Mouse (Mus musculus) liver, postnatal 0 days (tissue): ENCODE data around the gene Gm9821. TPM values are rescaled to one million over a fixed set of nuclear protein-coding genes. Genes with fewer than 3 reads are reported as not detected.

Experiments used
- ATAC-seq: fragments of 200-750 bp; cut with Nextera tagmentation; 2 replicates; pipeline ENCODE4 v1.8.0; 2017; ENCODE audit warnings: mild to moderate bottlenecking, moderate library complexity
- DNase-seq: peaks from one replicate; pipeline ENCODE4 v3.0.0-alpha.2; 2016
- H3K27ac ChIP-seq: fragments of 300-500 bp; sonication (generic); 2 replicates; pipeline ENCODE4 v1.5.1; 2014; ENCODE audit warnings: antibody characterized with exemption, moderate library complexity, mild to moderate bottlenecking, low read depth
- H3K27me3 ChIP-seq: fragments of 300-500 bp; sonication (generic); 2 replicates; pipeline ENCODE4 v1.6.1; 2014; ENCODE audit warnings: low read length, control low read depth, mixed read lengths; ENCODE audit not compliant: insufficient read depth
- H3K36me3 ChIP-seq: fragments of 300-500 bp; sonication (generic); replicated peaks from 2 replicates; pipeline ENCODE4 v1.6.1; 2014; ENCODE audit warnings: mild to moderate bottlenecking, control low read depth, low read length, moderate library complexity, mixed read lengths; ENCODE audit not compliant: insufficient read depth
- H3K4me1 ChIP-seq: fragments of 300-500 bp; sonication (generic); 2 replicates; pipeline ENCODE4 v1.6.1; 2014; ENCODE audit warnings: antibody characterized with exemption, mild to moderate bottlenecking, control low read depth; ENCODE audit not compliant: insufficient read depth
- H3K4me2 ChIP-seq: fragments of 300-500 bp; sonication (generic); 2 replicates; pipeline ENCODE4 v1.6.1; 2014; ENCODE audit warnings: low read depth, mild to moderate bottlenecking, low read length, moderate library complexity, mixed read lengths
- H3K4me3 ChIP-seq: fragments of 300-500 bp; sonication (generic); 2 replicates; pipeline ENCODE4 v1.5.1; 2014; ENCODE audit warnings: low read depth, low read length
- H3K9ac ChIP-seq: fragments of 300-500 bp; sonication (generic); replicated peaks from 2 replicates; pipeline ENCODE4 v1.6.1; 2014; ENCODE audit warnings: mild to moderate bottlenecking, moderate library complexity
- H3K9me3 ChIP-seq: fragments of 300-500 bp; sonication (generic); 2 replicates; pipeline ENCODE4 v1.6.1; 2016; ENCODE audit warnings: mild to moderate bottlenecking, control low read depth, low read length, mixed read lengths
- CTCF ChIP-seq: sonication (generic); IDR thresholded peaks from 2 replicates; pipeline ENCODE4 v1.5.1; 2016; ENCODE audit warnings: antibody characterized with exemption, low read depth
- EP300 ChIP-seq: IDR thresholded peaks from 2 replicates; pipeline ENCODE4 v1.6.1; 2016; ENCODE audit warnings: antibody characterized with exemption, low read depth, mild to moderate bottlenecking
- WGBS: fragments of 180-500 bp; shearing (Covaris S2); extraction: QIAGEN DNeasy Blood & Tissue Kit; methylation state at CpG from one replicate; pipeline ENCODE4 v1.1.7; 2014; ENCODE audit not compliant: insufficient replicate concordance; 5-methylcytosine and 5-hydroxymethylcytosine counted together
- polyA plus RNA-seq: library from polyadenylated mRNA; unstranded; fragments of >200 nt; fragmentation: Nextera tagmentation; extraction: Ambion mirVana; gene quantifications from 2 replicates; pipeline ENCODE4 v1.2.1, GENCODE M21; 2015

Gene Gm9821
- polyA plus RNA-seq, 1 experiment from 2014 or later = 0.20 TPM

DNA sequence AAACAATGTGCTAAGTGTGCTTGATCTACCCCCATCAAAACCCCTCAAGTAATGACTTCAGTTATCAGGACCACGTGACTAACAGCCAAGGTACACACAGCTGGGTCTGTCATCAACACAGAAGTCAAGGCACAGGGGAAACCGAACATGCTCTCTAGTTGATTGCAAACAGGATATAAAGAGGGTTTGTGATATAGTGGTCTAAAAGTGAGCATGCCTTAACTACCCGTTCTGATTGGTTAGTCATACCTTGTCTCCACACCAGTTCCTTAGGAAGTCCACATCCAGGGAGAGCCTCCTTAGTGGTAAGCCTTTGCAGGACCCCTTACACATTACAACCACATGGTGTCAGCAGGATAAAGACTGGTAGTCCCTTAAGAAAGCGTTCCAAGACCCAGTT lies 25.4 kb upstream of the Gm9821 start:
- Histone ChIP-seq H3K4me1 (peaks cover 33% of the 10 kb centered on the region), H3K27me3 (peaks cover 48% of the 10 kb centered on the region)
- no peak for ATAC-seq

DNA sequence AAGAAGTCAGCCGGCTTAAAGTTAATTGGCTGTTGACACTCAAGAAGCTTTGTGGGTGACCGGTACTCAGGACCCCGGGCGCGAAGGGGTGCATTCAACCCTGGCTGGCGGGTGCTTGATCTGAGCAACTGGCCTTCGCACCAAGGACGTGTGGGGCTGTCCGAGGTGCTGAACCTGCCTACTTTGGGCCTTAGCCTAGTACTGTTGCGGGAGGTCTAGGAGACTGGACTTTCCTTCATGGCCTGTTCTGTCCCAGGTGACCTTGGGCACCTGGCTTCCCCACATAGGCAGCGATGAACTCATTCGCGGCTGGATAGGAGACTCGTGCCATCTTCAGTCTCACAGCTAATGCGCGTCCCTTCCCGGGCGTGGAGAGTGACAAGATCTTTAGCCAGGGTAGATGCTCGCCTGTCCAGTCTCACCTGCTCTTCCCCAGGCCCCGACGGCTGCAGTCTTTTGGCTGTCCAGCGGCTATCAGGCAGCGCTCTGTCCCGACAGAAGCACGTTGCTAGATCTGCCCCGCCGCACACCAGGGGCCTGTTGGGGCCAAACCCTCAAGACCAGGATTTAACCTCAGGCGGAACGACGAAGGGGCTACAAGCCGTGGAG lies 24.2 kb upstream of the Gm9821 start:
- Histone ChIP-seq H3K4me1 (peaks cover 30% of the 10 kb centered on the region), H3K27ac (no peak overlapping the region), H3K9me3 (no peaks in the 10 kb centered on the region), H3K4me2 (peak overlapping the region; percentile 80), H3K27me3 (peaks cover 49% of the 10 kb centered on the region), H3K4me3 (peak overlapping the region; percentile 52), H3K9ac (no peak overlapping the region), H3K36me3 (peaks cover 13% of the 10 kb centered on the region)
- peak; percentile 47 for ATAC-seq
- 4% methylated on average over 31 of the region's 31 CpGs for WGBS
- TF ChIP-seq EP300 = no peak
- TF ChIP-seq CTCF = no peak
- DNase-seq = peak; percentile 78

More for the DNA sequence above, 25.4 kb upstream of the Gm9821 start:
- H3K4me3 ChIP-seq = no peak overlapping the region
- no peak overlapping the region for H3K9ac ChIP-seq
- 56% methylated on average over 4 of the region's 4 CpGs for WGBS
- no peaks in the 10 kb centered on the region for H3K9me3 ChIP-seq
- no peak for TF ChIP-seq CTCF
- TF ChIP-seq EP300 = no peak
- peaks cover 13% of the 10 kb centered on the region for H3K36me3 ChIP-seq
- no peak for DNase-seq
- no peak overlapping the region for H3K4me2 ChIP-seq
- H3K27ac ChIP-seq = no peak overlapping the region

DNA sequence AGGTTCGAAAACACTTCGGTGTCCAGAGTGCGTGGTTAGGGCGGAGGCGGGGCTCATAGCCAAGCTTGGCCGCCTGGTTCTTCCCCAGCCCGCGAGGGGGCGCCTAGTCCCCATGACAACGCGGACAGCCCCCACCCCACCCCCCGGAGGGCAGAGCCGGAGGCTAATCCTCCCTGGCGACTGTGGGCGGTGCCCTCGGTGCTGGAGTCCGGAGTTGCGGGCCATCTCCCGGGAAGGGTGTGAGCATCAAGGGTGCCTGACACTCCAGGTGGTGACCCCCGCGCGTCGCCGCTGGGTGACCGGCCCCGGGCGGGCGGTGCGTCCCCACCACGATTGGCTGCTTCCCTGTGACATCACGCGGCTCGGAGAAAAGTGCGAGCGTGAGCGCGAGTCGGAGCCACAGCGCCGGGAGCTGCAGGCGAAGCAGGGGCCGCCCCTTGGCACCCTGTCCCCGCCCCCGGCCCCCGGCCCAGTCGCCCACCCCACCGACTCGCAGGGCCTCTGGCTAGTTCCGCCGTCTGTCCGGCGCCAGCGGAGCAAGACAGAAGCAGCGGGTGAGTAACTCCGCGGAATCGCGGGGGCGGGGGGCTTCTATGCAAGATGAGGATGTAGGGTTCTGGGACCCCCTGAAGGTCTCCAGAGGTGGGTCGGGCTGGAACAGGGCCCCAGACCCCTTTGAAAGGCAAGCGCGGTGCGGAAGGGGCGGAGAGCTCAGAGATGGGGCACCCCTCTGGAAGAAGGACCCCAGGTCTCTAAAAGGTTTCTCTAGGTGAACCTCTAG lies 23.5 kb upstream of the Gm9821 start:
- Histone ChIP-seq H3K36me3 (peaks cover 13% of the 10 kb centered on the region), H3K27ac (no peak overlapping the region), H3K4me1 (peaks cover 30% of the 10 kb centered on the region), H3K4me3 (peak overlapping the region; percentile 52), H3K4me2 (peak overlapping the region; percentile 80), H3K9me3 (no peaks in the 10 kb centered on the region), H3K27me3 (peaks cover 49% of the 10 kb centered on the region), H3K9ac (no peak overlapping the region)
- DNase-seq = peak; percentile 68
- no peak for TF ChIP-seq EP300
- TF ChIP-seq CTCF = peak; percentile 58
- peak; percentile 54 for ATAC-seq
- WGBS = under 1% methylated on average over 64 of the region's 64 CpGs

DNA sequence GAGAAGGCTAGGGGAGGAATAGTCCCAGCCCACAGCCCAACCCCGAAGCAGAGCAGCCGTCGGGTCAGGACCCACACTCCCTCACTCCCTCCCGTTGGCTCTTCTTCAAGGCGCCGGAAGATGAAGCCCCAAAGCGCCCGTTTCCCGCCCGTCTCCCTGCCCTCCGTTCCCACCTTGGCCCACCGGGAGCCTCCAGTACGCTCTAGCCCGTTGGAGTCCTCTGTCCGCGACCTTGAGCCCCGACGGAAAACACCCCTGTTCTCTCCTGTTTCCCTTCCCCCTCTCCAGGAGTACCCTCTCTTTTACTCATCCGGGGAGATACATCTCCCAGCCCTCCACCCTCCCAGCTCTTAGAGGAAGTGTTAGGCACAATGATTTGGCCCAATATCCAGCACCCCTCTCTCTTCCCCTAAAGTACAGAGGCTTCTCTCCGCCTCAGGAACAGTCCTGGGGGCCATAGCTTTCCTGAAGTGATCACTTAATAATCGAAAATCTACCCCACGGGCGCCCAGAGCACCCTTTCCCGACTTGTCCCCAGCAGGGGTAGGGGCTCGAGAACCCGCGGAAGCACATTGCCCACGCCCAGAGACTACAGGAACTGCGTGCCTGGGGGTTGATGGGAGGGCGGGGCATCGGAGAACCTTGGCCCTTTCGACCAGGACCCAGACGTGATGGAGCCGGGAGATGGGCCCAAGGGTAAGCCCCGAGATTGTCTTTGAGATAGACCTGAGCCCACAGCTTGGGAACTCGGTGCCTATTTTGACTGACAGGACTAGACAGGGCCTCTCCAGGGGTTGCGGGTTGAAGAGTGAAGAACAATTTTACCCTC lies 22.7 kb upstream of the Gm9821 start:
- H3K4me2 ChIP-seq = peak overlapping the region; percentile 80
- peaks cover 49% of the 10 kb centered on the region for H3K27me3 ChIP-seq
- no peaks in the 10 kb centered on the region for H3K9me3 ChIP-seq
- peaks cover 30% of the 10 kb centered on the region for H3K4me1 ChIP-seq
- H3K9ac ChIP-seq = no peak overlapping the region
- H3K36me3 ChIP-seq = peaks cover 6% of the 10 kb centered on the region
- ATAC-seq (no peak), DNase-seq (peak; percentile 22)
- TF ChIP-seq CTCF (no peak), EP300 (no peak)
- H3K27ac ChIP-seq = no peak overlapping the region
- WGBS = 4% methylated on average over 33 of the region's 37 CpGs
- peak overlapping the region; percentile 52 for H3K4me3 ChIP-seq

DNA sequence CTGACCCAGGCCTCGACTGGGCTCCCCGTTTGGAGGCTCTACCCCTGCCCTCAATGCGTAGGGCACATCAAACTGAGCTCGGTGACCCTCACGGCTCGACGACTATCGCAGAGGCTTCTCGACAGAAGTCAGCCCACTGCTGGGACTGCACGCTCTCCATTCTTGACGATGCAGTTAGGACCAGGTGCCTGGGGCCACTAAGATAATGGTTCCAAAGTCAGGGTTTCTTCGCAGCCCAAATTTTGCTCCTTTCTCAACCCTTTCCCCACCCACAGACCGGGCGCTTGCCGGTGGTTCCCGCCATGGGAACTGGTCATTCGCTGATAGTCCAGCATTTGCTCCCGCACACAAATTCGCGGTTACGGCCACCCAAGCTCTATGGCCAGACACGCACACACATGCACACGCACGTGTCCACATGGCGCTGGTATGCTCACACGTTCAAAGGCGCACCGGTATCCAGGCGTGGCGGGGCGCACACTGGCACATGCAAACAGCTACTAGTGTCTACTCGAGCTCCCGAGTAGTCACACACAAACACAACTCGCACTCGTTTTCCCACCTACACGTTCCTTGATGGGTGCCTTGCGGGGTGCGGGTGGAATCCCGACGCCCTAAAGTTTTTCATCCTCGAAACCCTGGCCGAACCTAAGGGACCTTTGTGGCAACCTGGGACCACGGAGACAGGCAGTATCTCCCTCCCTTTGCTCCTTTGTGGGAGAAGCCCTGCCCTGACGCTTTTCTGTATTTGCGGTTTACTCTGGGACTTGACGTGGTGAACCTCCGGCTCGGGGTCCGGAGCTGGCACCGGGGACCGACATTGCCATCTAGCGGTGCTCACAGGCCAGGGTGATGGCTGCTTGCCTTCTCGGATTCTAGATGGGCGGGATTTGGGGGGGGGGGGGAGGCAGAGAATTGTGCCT lies 21.8 kb upstream of the Gm9821 start:
- H3K9me3 ChIP-seq = no peaks in the 10 kb centered on the region
- 2% methylated on average over 54 of the region's 54 CpGs for WGBS
- H3K9ac ChIP-seq = 0 out of 2 replicates have a peak overlapping the region, but pooled peaks have one; percentile 7
- ATAC-seq = peak; percentile 37; the same call in 1 of the 2 replicates
- H3K36me3 ChIP-seq = no peaks in the 10 kb centered on the region
- no peak for TF ChIP-seq EP300
- peak; percentile 81 for TF ChIP-seq CTCF
- H3K4me2 ChIP-seq = peak overlapping the region; percentile 80
- H3K27ac ChIP-seq = no peak overlapping the region
- H3K27me3 ChIP-seq = peaks cover 55% of the 10 kb centered on the region
- peak; percentile 79 for DNase-seq
- H3K4me3 ChIP-seq = peak overlapping the region; percentile 52
- peaks cover 30% of the 10 kb centered on the region for H3K4me1 ChIP-seq
